Mouse (Mus musculus): Measurements from ENCODE around the gene Ccnb2. TPM values are rescaled to one million over a fixed set of nuclear protein-coding genes. Genes with fewer than 3 reads are reported as not detected.

The Ccnb2 gene
- total RNA-seq, 2 experiments from 2014 or later = 0.96 to 1.5 TPM

- intact Hi-C loops (cut with DNase I) = no loop called here
These were observed 33.8 kb downstream of the Ccnb2 start for GRCm38 (mm10) chr9:70387410-70388119.

GRCm38 (mm10) chr9:70384958-70385728 is 36.2 kb downstream of the Ccnb2 start:
- DNase-seq (ENCODE audit: low spot score in 2 of 2) = no peak
- intact Hi-C loops (cut with DNase I) = no loop called here

More at GRCm38 (mm10) chr9:70387410-70388119, 33.8 kb downstream of the Ccnb2 start:
- no peak for DNase-seq (ENCODE audit: low spot score in 2 of 2)

GRCm38 (mm10) chr9:70384494-70384893 is 36.9 kb downstream of the Ccnb2 start:
- intact Hi-C loops (cut with DNase I) = no loop called here
- no peak for DNase-seq (ENCODE audit: low spot score in 2 of 2)

GRCm38 (mm10) chr9:70383750-70384149 is 37.6 kb downstream of the Ccnb2 start:
- intact Hi-C loops (cut with DNase I) = no loop called here

GRCm38 (mm10) chr9:70382091-70382490 is 39.3 kb downstream of the Ccnb2 start:
- intact Hi-C loops (cut with DNase I) = no loop called here
- DNase-seq (ENCODE audit: low spot score in 2 of 2) = no peak

More at GRCm38 (mm10) chr9:70383750-70384149, 37.6 kb downstream of the Ccnb2 start:
- no peak for DNase-seq (ENCODE audit: low spot score in 2 of 2)

GRCm38 (mm10) chr9:70379502-70380467 is 41.6 kb downstream of the Ccnb2 start:
- intact Hi-C loops (cut with DNase I) = no loop called here

GRCm38 (mm10) chr9:70371638-70372037 is 49.7 kb downstream of the Ccnb2 start:
- intact Hi-C loops (cut with DNase I) = no loop called here
- DNase-seq (ENCODE audit: low spot score in 2 of 2) = no peak

More at GRCm38 (mm10) chr9:70379502-70380467, 41.6 kb downstream of the Ccnb2 start:
- no peak for DNase-seq (ENCODE audit: low spot score in 2 of 2)

- peak in 1 of 2 experiments; percentile 21 for DNase-seq (ENCODE audit: low spot score in 2 of 2)
- intact Hi-C loops (cut with DNase I) = no loop called here
These were observed 54.4 kb downstream of the Ccnb2 start for GRCm38 (mm10) chr9:70366898-70367297.

GRCm38 (mm10) chr9:70365915-70366314 is 55.4 kb downstream of the Ccnb2 start:
- DNase-seq (ENCODE audit: low spot score in 2 of 2) = peak in 1 of 2 experiments; percentile 10
- intact Hi-C loops (cut with DNase I) = no loop called here

GRCm38 (mm10) chr9:70364741-70365140 is 56.6 kb downstream of the Ccnb2 start:
- intact Hi-C loops (cut with DNase I) = no loop called here
- DNase-seq (ENCODE audit: low spot score in 2 of 2) = peak in 1 of 2 experiments; percentile 15

GRCm38 (mm10) chr9:70359402-70360131 is 61.8 kb downstream of the Ccnb2 start:
- intact Hi-C loops (cut with DNase I) = no loop called here
- no peak for DNase-seq (ENCODE audit: low spot score in 2 of 2)

Small RNA genes within 50 kb of the gene (microRNA-seq; reads per million reads assigned to microRNA genes)
- not detected for gene Mir5626

Other genes with a start within 250 kb of the Ccnb2 start
- gene Myo1e, start 214.2 kb downstream of the Ccnb2 start, total RNA-seq (2021) = 10 to 100 TPM; 14.6 to 14.7 TPM
- gene Rnf111, start 82.2 kb upstream of the Ccnb2 start, total RNA-seq (2021) = 10 to 100 TPM; 36.0 to 45.7 TPM
- gene Sltm, start 121.2 kb upstream of the Ccnb2 start, total RNA-seq (2021) = 10 to 100 TPM; 37.1 to 59.6 TPM
- gene Gm10642, start 234.7 kb upstream of the Ccnb2 start, total RNA-seq (2021) = 1 to 10 TPM; 1.2 to 1.4 TPM
- 10 to 100 TPM; 37.8 to 40.8 TPM for gene Mindy2, start 235.6 kb upstream of the Ccnb2 start, total RNA-seq (2021)

Data from left cerebral cortex, postnatal 36 days (tissue).